Mouse (Mus musculus) intestine, embryonic 14.5 days (tissue): Measurements from ENCODE around the gene Macrod1. TPM values are rescaled to one million over a fixed set of nuclear protein-coding genes. Genes with fewer than 3 reads are reported as not detected.

Experiments used
- ATAC-seq: fragments of 200-750 bp; cut with Nextera tagmentation; replicated peaks from 2 replicates; pipeline ENCODE4 v1.8.0; 2017; ENCODE audit warnings: low read depth, moderate number of reproducible peaks, moderate TSS enrichment, moderate library complexity; ENCODE audit not compliant: low FRiP score, low TSS enrichment
- DNase-seq: peaks from one replicate; pipeline ENCODE4 v3.0.0-alpha.2; 2018; ENCODE audit warnings: low spot score
- H3K27ac ChIP-seq: fragments of 300-500 bp; sonication (generic); 2 replicates; pipeline ENCODE4 v1.5.1; 2014; ENCODE audit warnings: low read depth, mild to moderate bottlenecking, control low read depth
- H3K27me3 ChIP-seq: fragments of 300-500 bp; sonication (generic); replicated peaks from 2 replicates; pipeline ENCODE4 v1.6.1; 2014; ENCODE audit warnings: low read length, control low read depth; ENCODE audit not compliant: control insufficient read depth, insufficient read depth
- H3K36me3 ChIP-seq: fragments of 300-500 bp; sonication (generic); 2 replicates; pipeline ENCODE4 v1.6.1; 2014; ENCODE audit warnings: low read length, control low read depth; ENCODE audit not compliant: control insufficient read depth, insufficient read depth
- H3K4me1 ChIP-seq: fragments of 300-500 bp; sonication (generic); replicated peaks from 2 replicates; pipeline ENCODE4 v1.6.1; 2014; ENCODE audit warnings: low read length, control low read depth, mixed read lengths; ENCODE audit not compliant: control insufficient read depth, insufficient read depth
- H3K4me2 ChIP-seq: fragments of 300-500 bp; sonication (generic); 2 replicates; pipeline ENCODE4 v1.6.1; 2014; ENCODE audit warnings: low read length
- H3K4me3 ChIP-seq: fragments of 300-500 bp; sonication (generic); 2 replicates; pipeline ENCODE4 v1.5.1; 2014; ENCODE audit warnings: low read depth, low read length, control low read depth, mixed read lengths
- H3K9ac ChIP-seq: fragments of 300-500 bp; sonication (generic); 2 replicates; pipeline ENCODE4 v1.6.1; 2014; ENCODE audit warnings: mild to moderate bottlenecking, low read length
- H3K9me3 ChIP-seq: fragments of 300-500 bp; sonication (generic); 2 replicates; pipeline ENCODE4 v1.6.1; 2016; ENCODE audit warnings: low read length, control low read depth; ENCODE audit not compliant: control insufficient read depth
- WGBS: fragments of 180-500 bp; shearing (Covaris S2); extraction: QIAGEN DNeasy Blood & Tissue Kit; methylation state at CpG from one replicate; pipeline ENCODE4 v1.1.7; 2014; 5-methylcytosine and 5-hydroxymethylcytosine counted together
- polyA plus RNA-seq: library from polyadenylated mRNA; unstranded; fragments of >200 nt; fragmentation: Nextera tagmentation; extraction: Ambion mirVana; gene quantifications from 2 replicates; pipeline ENCODE4 v1.2.1, GENCODE M21; 2014

Macrod1 gene
- polyA plus RNA-seq, 1 experiment from 2014 or later: 8.5 TPM

DNA sequence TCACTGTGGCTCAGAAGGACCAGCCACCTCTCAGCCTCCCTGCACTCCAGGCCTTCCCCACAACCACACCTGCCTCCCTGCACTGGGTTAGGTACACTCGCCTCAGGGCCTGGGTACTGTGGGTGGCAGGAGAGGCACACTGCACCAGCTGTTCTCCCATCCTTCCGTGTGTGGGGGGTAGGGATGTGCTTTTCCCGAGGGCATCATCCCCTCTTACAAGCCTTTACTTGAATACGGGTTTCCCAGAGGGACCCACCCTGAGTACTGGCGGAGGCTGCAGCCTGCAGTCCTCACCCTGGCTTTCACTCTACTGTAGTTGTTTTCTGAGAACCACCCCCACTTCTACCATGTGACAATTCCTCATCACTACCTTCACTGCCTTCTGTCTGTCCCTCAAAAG lies 130.5 kb downstream of the Macrod1 start:
- H3K27me3 ChIP-seq: no peaks in the 10 kb centered on the region
- H3K27ac ChIP-seq: no peak overlapping the region
- H3K4me3 ChIP-seq: no peak overlapping the region
- ATAC-seq: no peak
- no peak for DNase-seq
- no peaks in the 10 kb centered on the region for H3K9me3 ChIP-seq
- H3K4me2 ChIP-seq: no peak overlapping the region
- H3K4me1 ChIP-seq: peaks cover 28% of the 10 kb centered on the region
- H3K9ac ChIP-seq: no peak overlapping the region
- 56% methylated on average over 5 of the region's 5 CpGs for WGBS
- H3K36me3 ChIP-seq: no peaks in the 10 kb centered on the region

- ATAC-seq (no peak), DNase-seq (no peak)
- no peak overlapping the region for H3K9ac ChIP-seq
- 76% methylated on average over 4 of the region's 4 CpGs for WGBS
- peaks cover 22% of the 10 kb centered on the region for H3K4me1 ChIP-seq
- no peak overlapping the region for H3K27ac ChIP-seq
- H3K9me3 ChIP-seq: no peaks in the 10 kb centered on the region
- no peak overlapping the region for H3K4me3 ChIP-seq
- no peaks in the 10 kb centered on the region for H3K36me3 ChIP-seq
- H3K27me3 ChIP-seq: no peaks in the 10 kb centered on the region
- no peak overlapping the region for H3K4me2 ChIP-seq
These were observed 132.4 kb downstream of the Macrod1 start for GRCm38 (mm10) chr19:7189026-7189425.

DNA sequence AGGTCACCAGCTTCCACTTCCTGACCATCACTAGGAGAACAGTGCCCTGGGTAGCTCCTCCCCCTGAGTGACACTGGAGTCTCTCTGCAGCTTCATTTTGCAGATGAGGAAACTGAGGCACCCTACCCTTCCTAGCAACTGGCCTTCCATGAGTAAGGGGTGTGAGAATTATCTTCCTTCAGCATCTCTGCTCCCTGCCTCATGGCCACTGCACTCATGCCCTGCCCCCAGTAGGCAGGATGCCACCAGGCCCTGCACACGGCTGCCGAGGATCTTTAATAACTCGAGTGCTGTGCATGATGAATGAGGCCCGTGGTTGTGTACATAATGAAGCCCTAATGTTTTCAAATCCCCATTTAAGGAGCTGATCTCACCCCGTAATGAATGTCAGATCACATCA lies 134.4 kb downstream of the Macrod1 start:
- Histone ChIP-seq H3K27me3 (no peaks in the 10 kb centered on the region), H3K9ac (no peak overlapping the region)
- WGBS: 33% methylated on average over 5 of the region's 5 CpGs

DNA sequence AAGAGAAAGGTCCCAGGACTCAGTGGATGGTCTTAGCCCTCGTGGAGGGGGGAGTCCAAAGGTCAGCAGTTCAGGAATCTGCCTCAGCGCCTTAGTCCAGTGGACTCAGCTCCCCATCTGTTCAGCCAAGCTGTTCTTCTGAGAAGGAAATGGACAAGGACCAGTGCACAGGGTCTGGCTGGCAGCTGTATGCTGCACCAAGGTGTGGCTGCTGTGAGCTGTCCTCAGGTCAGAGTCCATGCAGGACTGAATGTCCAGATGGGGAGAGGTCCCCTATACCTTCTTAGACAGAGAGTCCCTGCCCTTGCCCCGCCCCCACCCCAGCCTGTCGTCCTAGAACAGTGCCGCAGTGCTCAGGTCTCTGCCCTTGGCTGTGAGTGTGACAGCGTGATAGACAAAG lies 135.0 kb downstream of the Macrod1 start:
- no peak overlapping the region for H3K27ac ChIP-seq
- ATAC-seq: peak; percentile 14
- DNase-seq: no peak
- H3K4me1 ChIP-seq: peaks cover 16% of the 10 kb centered on the region
- no peaks in the 10 kb centered on the region for H3K27me3 ChIP-seq
- H3K36me3 ChIP-seq: no peaks in the 10 kb centered on the region
- no peak overlapping the region for H3K4me3 ChIP-seq
- no peak overlapping the region for H3K4me2 ChIP-seq
- H3K9me3 ChIP-seq: no peaks in the 10 kb centered on the region
- 20% methylated on average over 6 of the region's 6 CpGs for WGBS
- no peak overlapping the region for H3K9ac ChIP-seq

More for the DNA sequence above, 134.4 kb downstream of the Macrod1 start:
- no peak overlapping the region for H3K4me3 ChIP-seq
- DNase-seq: no peak
- ATAC-seq: no peak
- H3K27ac ChIP-seq: no peak overlapping the region
- H3K36me3 ChIP-seq: no peaks in the 10 kb centered on the region
- no peak overlapping the region for H3K4me2 ChIP-seq
- H3K4me1 ChIP-seq: peaks cover 14% of the 10 kb centered on the region
- no peaks in the 10 kb centered on the region for H3K9me3 ChIP-seq

DNA sequence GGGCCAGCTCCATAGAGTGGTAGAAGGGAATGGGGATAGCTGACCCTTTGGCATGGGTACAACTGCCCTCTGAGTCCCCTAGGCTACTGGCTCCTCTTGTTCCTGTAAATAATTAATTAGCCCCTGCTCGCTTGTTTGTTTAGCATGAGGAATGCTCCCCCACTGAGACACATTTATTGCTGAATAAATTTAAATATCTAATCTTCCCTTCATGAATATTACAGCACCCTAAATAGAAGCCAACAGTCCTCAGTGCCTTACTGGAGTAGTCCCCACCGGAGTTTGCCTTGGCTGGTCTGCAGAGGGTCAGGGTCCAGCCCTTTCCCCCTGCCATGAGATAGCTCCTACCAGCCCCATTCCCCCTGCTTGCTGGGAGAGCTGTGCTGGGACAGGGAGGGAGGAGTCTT lies 136.0 kb downstream of the Macrod1 start:
- Histone ChIP-seq H3K4me1 (peaks cover 16% of the 10 kb centered on the region), H3K27me3 (no peaks in the 10 kb centered on the region), H3K36me3 (peaks cover 7% of the 10 kb centered on the region), H3K9me3 (no peaks in the 10 kb centered on the region), H3K27ac (no peak overlapping the region), H3K9ac (no peak overlapping the region), H3K4me2 (no peak overlapping the region), H3K4me3 (no peak overlapping the region)
- no peak for ATAC-seq
- DNase-seq: no peak
- WGBS: 65% methylated on average over 2 of the region's 2 CpGs

GRCm38 (mm10) chr19:7195900-7196728 lies 139.5 kb downstream of the Macrod1 start:
- no peak overlapping the region for H3K4me2 ChIP-seq
- no peak overlapping the region for H3K4me3 ChIP-seq
- H3K9ac ChIP-seq: no peak overlapping the region
- peaks cover 42% of the 10 kb centered on the region for H3K36me3 ChIP-seq
- peaks cover 15% of the 10 kb centered on the region for H3K4me1 ChIP-seq
- WGBS: 19% methylated on average over 33 of the region's 33 CpGs
- peak; percentile 85 for DNase-seq
- peak; percentile 14; the same call in 1 of the 2 replicates for ATAC-seq
- H3K9me3 ChIP-seq: no peaks in the 10 kb centered on the region
- no peak overlapping the region for H3K27ac ChIP-seq
- H3K27me3 ChIP-seq: no peaks in the 10 kb centered on the region

- Histone ChIP-seq H3K4me3 (no peak overlapping the region), H3K4me2 (no peak overlapping the region), H3K27me3 (no peaks in the 10 kb centered on the region), H3K9ac (no peak overlapping the region), H3K9me3 (no peaks in the 10 kb centered on the region), H3K36me3 (peaks cover 48% of the 10 kb centered on the region), H3K4me1 (peaks cover 9% of the 10 kb centered on the region), H3K27ac (no peak overlapping the region)
- 20% methylated on average over 17 of the region's 17 CpGs for WGBS
- DNase-seq: no peak
- peak; percentile 55 for ATAC-seq
These were observed 140.2 kb downstream of the Macrod1 start for GRCm38 (mm10) chr19:7196741-7197270.

DNA sequence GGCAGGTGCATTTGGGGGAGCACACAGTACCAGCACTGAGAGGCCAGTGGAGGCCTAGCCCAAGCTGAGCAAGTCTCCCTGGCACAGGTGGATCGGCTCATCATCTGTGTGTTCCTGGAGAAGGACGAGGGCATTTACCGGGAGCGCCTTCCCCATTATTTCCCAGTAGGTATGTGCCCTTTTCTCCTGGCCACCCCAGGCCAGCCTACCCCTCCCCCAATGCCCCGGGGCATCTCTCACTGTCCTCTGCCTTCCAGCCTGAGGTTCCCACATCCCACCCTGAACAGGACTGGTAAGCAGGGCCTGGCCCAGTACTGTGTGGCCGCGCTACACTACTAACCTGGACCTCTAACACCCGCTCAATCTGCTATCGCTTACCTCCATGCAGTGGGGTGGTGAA lies 140.8 kb downstream of the Macrod1 start:
- H3K9ac ChIP-seq: no peak overlapping the region
- H3K27ac ChIP-seq: no peak overlapping the region
- no peaks in the 10 kb centered on the region for H3K27me3 ChIP-seq
- peak; percentile 40 for ATAC-seq
- 85% methylated on average over 9 of the region's 9 CpGs for WGBS
- peaks cover 5% of the 10 kb centered on the region for H3K4me1 ChIP-seq
- peaks cover 51% of the 10 kb centered on the region for H3K36me3 ChIP-seq
- no peak overlapping the region for H3K4me2 ChIP-seq
- no peak for DNase-seq
- no peak overlapping the region for H3K4me3 ChIP-seq
- H3K9me3 ChIP-seq: no peaks in the 10 kb centered on the region

- WGBS: 90% methylated on average over 13 of the region's 13 CpGs
- H3K27me3 ChIP-seq: no peaks in the 10 kb centered on the region
- H3K4me3 ChIP-seq: no peak overlapping the region
- H3K9ac ChIP-seq: no peak overlapping the region
- no peak overlapping the region for H3K4me2 ChIP-seq
- H3K27ac ChIP-seq: no peak overlapping the region
- peaks cover 8% of the 10 kb centered on the region for H3K4me1 ChIP-seq
- ATAC-seq (no peak), DNase-seq (no peak)
- no peaks in the 10 kb centered on the region for H3K9me3 ChIP-seq
- peaks cover 68% of the 10 kb centered on the region for H3K36me3 ChIP-seq
These were observed 142.5 kb downstream of the Macrod1 start for GRCm38 (mm10) chr19:7199089-7199488.
